Mouse (Mus musculus) right cerebral cortex, postnatal 10 days (tissue): ENCODE results near the gene Speg.

Source experiments
- DNase-seq, 2 experiments: peaks; one replicate each; pipeline ENCODE4 v3.0.0; 2021; ENCODE audit warnings: low spot score in 2 of 2

Speg gene

DNA sequence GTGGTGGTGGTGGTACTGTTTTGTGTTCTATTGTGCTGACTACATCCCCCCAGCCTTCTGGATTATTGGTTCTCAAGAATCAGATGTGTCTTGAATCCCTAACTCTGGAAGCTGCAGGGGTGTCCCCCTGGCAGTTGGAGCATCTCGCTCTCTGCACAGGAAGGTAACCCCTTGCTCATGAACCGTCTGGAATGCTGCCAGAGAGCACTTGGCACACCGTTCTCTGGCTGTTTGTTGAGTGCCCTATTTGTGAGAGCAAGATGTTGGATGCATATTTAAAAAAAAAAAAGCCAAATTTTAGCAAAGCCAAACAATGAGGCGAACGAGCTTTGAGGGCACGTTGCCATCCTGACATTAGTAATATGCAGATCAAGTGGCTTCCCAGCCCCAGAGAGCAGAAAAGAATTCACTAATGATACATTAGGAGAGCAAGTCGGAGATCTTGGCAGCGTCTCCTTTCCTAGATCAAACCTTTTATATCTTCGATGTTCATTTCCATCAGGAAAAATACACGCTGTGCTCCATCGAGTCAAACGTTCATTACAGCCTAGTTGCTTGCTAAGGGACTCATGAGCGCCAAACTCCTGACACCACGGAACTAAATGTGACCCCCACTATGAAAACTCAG, 9.5 kb upstream of the Speg start:
- peak in 1 of 2 experiments; percentile 64 for DNase-seq

- DNase-seq, result no peak
These were observed 5.6 kb upstream of the Speg start for GRCm38 (mm10) chr1:75369360-75369983.

GRCm38 (mm10) chr1:75369984-75370660, 5.0 kb upstream of the Speg start:
- no peak for DNase-seq

DNA sequence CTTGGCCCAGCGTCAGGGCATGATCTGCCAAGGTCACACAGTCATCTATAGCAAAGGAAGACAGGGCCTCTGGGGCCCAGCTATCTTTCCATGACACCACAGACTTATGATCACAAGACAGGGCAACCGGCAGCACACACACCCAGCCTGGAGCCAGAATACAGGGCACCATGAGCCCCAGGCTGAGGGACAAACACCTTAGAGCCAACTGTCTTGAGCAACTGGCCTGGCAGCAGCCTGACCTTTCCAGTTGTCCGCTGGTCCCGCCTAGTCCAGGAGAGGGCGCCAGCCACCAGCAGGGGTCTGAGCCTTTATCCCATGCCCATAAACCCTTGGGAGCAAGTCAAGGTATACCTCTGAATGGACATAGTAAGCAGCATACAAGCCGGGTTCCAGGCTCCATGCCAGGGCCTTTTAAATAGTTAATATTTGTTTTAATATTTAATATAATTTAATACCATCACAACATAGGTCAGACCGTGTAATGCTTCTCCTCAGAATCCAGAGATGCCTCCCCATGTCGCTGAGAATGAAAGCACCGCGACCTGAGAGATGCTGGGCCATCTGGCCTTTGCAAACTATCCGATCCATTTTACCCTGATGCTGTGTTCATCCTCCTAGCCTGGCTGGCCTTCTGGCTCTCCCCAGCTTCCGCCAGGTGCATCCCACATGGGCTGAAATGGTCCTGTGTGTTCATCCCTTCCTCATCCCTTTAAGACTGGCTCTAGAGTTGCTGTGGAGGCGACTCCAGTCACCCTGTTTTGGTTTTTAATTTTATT, 3.6 kb upstream of the Speg start:
- DNase-seq, result no peak

DNA sequence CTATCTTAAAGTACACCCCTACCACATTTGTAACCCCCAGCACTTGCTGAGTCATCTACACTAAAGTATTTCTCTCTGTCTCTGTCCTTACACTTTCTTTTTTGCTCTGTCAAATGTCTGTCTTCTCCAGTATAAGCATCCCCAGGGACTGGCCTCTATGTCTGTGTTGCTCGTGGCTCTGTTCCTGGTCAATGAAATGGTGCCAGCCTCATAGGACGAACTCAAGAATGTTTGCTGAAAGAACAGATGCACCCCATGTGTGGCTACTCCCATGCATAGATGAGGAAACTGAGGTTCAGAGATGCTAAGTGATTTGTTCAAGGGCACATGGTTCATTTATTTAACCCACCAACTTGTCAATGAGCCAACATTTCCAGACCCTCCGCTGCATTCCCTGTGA, 2.6 kb upstream of the Speg start:
- DNase-seq, result no peak

DNA sequence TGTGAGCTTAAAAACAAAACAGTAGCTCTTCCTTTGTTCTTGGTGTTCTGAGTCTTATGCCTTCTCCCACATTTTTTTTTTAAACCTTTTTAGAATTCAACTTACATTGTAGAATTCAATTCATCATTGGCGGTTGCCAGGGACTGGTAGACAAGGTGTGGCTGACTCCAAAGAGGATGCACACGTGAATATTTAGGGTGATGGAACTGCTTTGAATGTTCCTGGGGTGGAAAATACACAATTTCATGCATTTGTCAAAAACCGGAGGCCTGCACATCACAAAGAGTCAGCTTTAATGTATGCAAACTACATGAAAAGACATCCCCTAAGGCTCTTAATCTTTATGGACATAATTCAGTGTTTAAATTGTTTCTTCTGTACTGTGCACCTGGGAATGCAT, 1.8 kb upstream of the Speg start:
- DNase-seq, result no peak

- no peak for DNase-seq
These were observed 4.1 kb downstream of the Speg start for GRCm38 (mm10) chr1:75379196-75379595.

- no peak for DNase-seq
These were observed 4.8 kb downstream of the Speg start for GRCm38 (mm10) chr1:75379931-75380330.

GRCm38 (mm10) chr1:75380951-75381350, 5.9 kb downstream of the Speg start:
- no peak for DNase-seq

GRCm38 (mm10) chr1:75381482-75382355, 6.6 kb downstream of the Speg start:
- peak; percentile 72 to 76 for DNase-seq

DNA sequence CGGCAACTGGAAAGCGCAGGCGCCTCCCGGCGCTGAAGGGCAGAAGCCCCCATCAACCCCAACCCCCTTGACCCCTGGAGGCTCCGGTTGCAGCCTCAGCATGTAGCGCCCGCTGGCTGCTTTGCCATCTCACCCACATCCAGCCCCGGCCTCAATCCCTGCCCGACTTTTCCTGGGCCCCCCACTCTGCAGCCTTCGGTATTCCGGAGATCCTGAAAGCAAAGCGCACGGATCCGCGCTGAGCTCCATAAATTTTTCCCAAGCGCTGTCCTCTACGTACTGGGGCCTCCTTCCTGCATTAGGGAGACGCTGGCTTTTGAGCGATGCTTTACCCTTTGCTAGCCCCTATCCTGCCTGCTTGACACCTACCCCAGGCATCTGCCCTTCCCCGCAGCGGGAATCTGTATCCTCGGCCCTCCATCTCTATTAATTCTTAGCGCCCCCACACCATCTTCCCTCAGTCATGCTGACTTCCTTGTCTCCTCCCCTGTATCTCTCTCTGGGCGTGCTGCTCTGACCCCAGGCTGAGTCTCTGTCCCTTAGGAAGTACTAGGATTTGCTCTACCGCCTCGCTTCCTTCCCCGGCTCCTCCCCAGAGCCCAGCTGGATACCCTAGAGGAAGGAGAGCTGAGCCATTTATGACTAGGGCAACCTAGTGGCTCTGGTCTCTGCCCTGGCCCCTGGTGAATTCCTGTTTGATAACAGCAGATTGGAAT, 7.4 kb downstream of the Speg start:
- DNase-seq, result no peak

GRCm38 (mm10) chr1:75384470-75385141, 9.5 kb downstream of the Speg start:
- no peak for DNase-seq

- DNase-seq, result no peak
These were observed 10.1 kb downstream of the Speg start for GRCm38 (mm10) chr1:75385142-75385730.

GRCm38 (mm10) chr1:75386149-75386548, 11.1 kb downstream of the Speg start:
- DNase-seq, result peak; percentile 63 to 71

- DNase-seq, result no peak
These were observed 12.4 kb downstream of the Speg start for GRCm38 (mm10) chr1:75387469-75387928.

GRCm38 (mm10) chr1:75387929-75388897, 13.1 kb downstream of the Speg start:
- DNase-seq, result no peak

DNA sequence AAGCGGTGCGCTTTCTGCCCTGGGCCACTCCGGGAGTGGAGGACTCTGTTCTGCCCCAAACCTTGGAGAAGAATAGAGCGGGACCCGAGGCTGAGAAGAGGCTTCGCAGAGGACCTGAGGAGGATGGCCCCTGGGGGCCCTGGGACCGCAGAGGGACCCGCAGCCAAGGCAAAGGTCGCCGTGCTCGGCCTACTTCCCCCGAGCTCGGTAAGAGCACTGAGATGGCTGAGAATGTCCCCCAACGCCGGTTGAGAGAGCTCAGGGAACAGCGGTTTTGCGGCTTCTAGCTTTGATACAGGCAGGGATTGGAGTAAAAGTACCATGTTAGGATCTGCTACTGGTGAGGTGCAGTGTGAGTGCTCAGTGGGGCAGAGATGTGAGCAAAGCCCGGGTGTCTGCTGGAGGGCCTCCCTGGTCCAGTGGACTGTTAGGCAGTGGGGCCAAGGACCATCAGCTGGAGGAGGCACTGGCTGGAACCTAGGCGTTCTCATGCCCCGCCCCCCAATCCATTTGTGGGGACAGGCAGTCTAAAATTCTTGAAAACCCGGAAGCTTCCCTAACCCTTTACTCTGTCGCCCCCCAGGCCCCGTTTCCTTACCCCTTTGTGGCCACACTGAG, 13.9 kb downstream of the Speg start:
- no peak for DNase-seq

GRCm38 (mm10) chr1:75393139-75393538, 18.0 kb downstream of the Speg start:
- peak; percentile 68 to 71 for DNase-seq
